Mouse (Mus musculus) cortical plate, adult 2 months (tissue): ENCODE measurements at regions not wholly inside any gene's neighbourhood (a gene's known extent, or its start where the extent isn't known, plus 50 kb on each side); places are given as distances from the start of the nearest gene placed in this dataset.

Source experiments
- H3K27ac ChIP-seq: fragments of 200-500 bp; 2 replicates; pipeline ENCODE4 v1.5.1; 2012; ENCODE audit warnings: low read length, control low read depth, inconsistent platforms; ENCODE audit not compliant: insufficient read depth
- H3K4me1 ChIP-seq: fragments of 200-500 bp; 2 replicates; pipeline ENCODE4 v1.6.1; 2011; ENCODE audit warnings: low read length; ENCODE audit not compliant: control insufficient read depth, insufficient read depth
- H3K4me3 ChIP-seq: fragments of 200-500 bp; 2 replicates; pipeline ENCODE4 v1.5.1; 2011; ENCODE audit warnings: mild to moderate bottlenecking, low read length, control low read depth; ENCODE audit not compliant: insufficient read depth
- CTCF ChIP-seq: fragments of 200-500 bp; IDR thresholded peaks from 2 replicates; pipeline ENCODE4 v1.5.1; 2011; ENCODE audit warnings: mild to moderate bottlenecking, control low read depth, low read length; ENCODE audit not compliant: insufficient read depth; ENCODE audit errors: extremely low read depth
- POLR2A ChIP-seq: fragments of 200-500 bp; IDR thresholded peaks from 2 replicates; pipeline ENCODE4 v1.6.1; 2011; ENCODE audit warnings: mild to moderate bottlenecking, low read length, control low read depth; ENCODE audit not compliant: insufficient read depth; ENCODE audit errors: extremely low read depth

GRCm38 (mm10) chr6:99817245-99817644 lies 91.1 kb upstream of the Prok2 start:
- Histone ChIP-seq H3K27ac (no peak overlapping the region), H3K4me1 (no peaks in the 10 kb centered on the region), H3K4me3 (no peak overlapping the region)
- TF ChIP-seq CTCF = no peak
- no peak for TF ChIP-seq POLR2A

GRCm38 (mm10) chr6:99813102-99813501 lies 86.9 kb upstream of the Prok2 start:
- H3K27ac ChIP-seq = no peak overlapping the region
- H3K4me1 ChIP-seq = no peaks in the 10 kb centered on the region
- TF ChIP-seq CTCF = no peak
- no peak for TF ChIP-seq POLR2A
- H3K4me3 ChIP-seq = no peak overlapping the region

GRCm38 (mm10) chr6:99811842-99812241 lies 85.7 kb upstream of the Prok2 start:
- Histone ChIP-seq H3K4me3 (no peak overlapping the region), H3K4me1 (no peaks in the 10 kb centered on the region), H3K27ac (no peak overlapping the region)
- no peak for TF ChIP-seq POLR2A

- no peak overlapping the region for H3K4me3 ChIP-seq
- no peak overlapping the region for H3K27ac ChIP-seq
Measured at GRCm38 (mm10) chr6:99810974-99811798, 85.0 kb upstream of the Prok2 start.

GRCm38 (mm10) chr6:99804905-99805245 lies 78.7 kb upstream of the Prok2 start:
- Histone ChIP-seq H3K4me3 (no peak overlapping the region), H3K4me1 (no peaks in the 10 kb centered on the region; the same call in 1 of the 2 replicates), H3K27ac (no peak overlapping the region)
- no peak for TF ChIP-seq POLR2A
- TF ChIP-seq CTCF = no peak

More at GRCm38 (mm10) chr6:99810974-99811798, 85.0 kb upstream of the Prok2 start:
- no peak for TF ChIP-seq CTCF
- no peak for TF ChIP-seq POLR2A
- H3K4me1 ChIP-seq = no peaks in the 10 kb centered on the region

GRCm38 (mm10) chr6:99803983-99804904 lies 78.1 kb upstream of the Prok2 start:
- Histone ChIP-seq H3K27ac (no peak overlapping the region), H3K4me1 (no peaks in the 10 kb centered on the region; the same call in 1 of the 2 replicates), H3K4me3 (no peak overlapping the region)
- peak; percentile 97 for TF ChIP-seq CTCF
- TF ChIP-seq POLR2A = no peak

- H3K4me3 ChIP-seq = no peak overlapping the region
- no peaks in the 10 kb centered on the region; the same call in 1 of the 2 replicates for H3K4me1 ChIP-seq
- no peak for TF ChIP-seq CTCF
- TF ChIP-seq POLR2A = no peak
- H3K27ac ChIP-seq = no peak overlapping the region
Measured at GRCm38 (mm10) chr6:99800919-99801318, 74.7 kb upstream of the Prok2 start.

GRCm38 (mm10) chr6:99800324-99800723 lies 74.1 kb upstream of the Prok2 start:
- H3K4me1 ChIP-seq = no peaks in the 10 kb centered on the region; the same call in 1 of the 2 replicates
- H3K4me3 ChIP-seq = no peak overlapping the region
- TF ChIP-seq POLR2A = no peak
- no peak for TF ChIP-seq CTCF

GRCm38 (mm10) chr6:99796390-99796789 lies 70.2 kb upstream of the Prok2 start:
- no peak overlapping the region for H3K27ac ChIP-seq
- TF ChIP-seq POLR2A (no peak), CTCF (no peak)
- no peak overlapping the region for H3K4me3 ChIP-seq
- no peaks in the 10 kb centered on the region; the same call in 1 of the 2 replicates for H3K4me1 ChIP-seq

More at GRCm38 (mm10) chr6:99800324-99800723, 74.1 kb upstream of the Prok2 start:
- no peak overlapping the region for H3K27ac ChIP-seq
